Mouse (Mus musculus) megakaryocyte, embryonic 14.5 days (primary cell): ENCODE results near the gene Oat.

ENCODE experiments used
- FLI1 ChIP-seq: IDR thresholded peaks from 2 replicates; pipeline ENCODE4 v1.6.1; 2012; ENCODE audit warnings: low read length, inconsistent platforms, mixed read lengths
- GATA1 ChIP-seq: IDR thresholded peaks from 3 replicates; pipeline ENCODE4 v1.6.1; 2012; ENCODE audit warnings: mixed read lengths, low read length, inconsistent platforms, borderline replicate concordance

- no peak for TF ChIP-seq GATA1
- no peak for TF ChIP-seq FLI1
Measured at GRCm38 (mm10) chr7:132576116-132576650, at the start of gene Oat.
